Mouse (Mus musculus): ENCODE measurements around the gene Ism1. TPM values are rescaled to one million over a fixed set of nuclear protein-coding genes. Genes with fewer than 3 reads are reported as not detected.

Gene Ism1
- polyA plus RNA-seq (2012; rRNA removed) = 1.3 and 1.7 TPM in 2 replicates

GRCm38 (mm10) chr2:139677809-139678274, at the start of gene Ism1:
Gene Ism1 (plus strand): TSS chr2:139678178.

Other genes with a start within 250 kb of the Ism1 start
- 0.12 TPM in 1 of 2 replicates, not detected in the other for gene Sptlc3, start 184.3 kb upstream of the Ism1 start, polyA plus RNA-seq (2012; rRNA removed)